15 mouse cellular contexts compared by ENCODE assay signal in the genomic region with DNA sequence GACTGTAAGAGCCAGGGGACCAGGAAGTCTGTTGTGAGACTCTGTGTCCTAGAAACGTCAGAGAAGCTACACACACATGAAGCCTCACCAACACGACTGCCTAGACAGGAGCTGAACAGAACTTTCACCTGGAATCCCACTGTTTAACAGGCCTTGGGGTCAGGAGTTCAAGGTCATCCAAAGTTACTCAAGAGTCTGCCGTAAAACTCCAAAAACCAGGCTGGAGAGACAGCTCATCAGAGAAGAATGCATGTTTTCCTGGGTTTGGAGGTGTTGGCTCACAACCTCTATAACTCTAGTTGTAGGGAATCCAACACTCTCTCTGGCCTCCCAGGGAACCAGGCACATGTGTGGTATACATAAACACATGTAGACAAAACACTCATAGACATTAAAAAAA. TPM values are rescaled to one million over a fixed set of nuclear protein-coding genes. Genes with fewer than 3 reads are reported as not detected.
DNase-seq lines count a peak whose midpoint lies in the region; ATAC-seq lines count a peak whose summit lies in the region.
"Had no signal": no experiment of that assay in that cellular context is flagged by ENCODE, and none has a peak within 500 bp of the region (broad histone marks: within the 10 kb centered on the region; RNA-seq: fewer than 3 reads in every experiment).

No protein-coding gene starts in this region.

- peaks cover 57% of the 10 kb centered on the region for H3K4me1 ChIP-seq in hindbrain, embryonic 13.5 days (replicated peaks)
- peaks cover 38% of the 10 kb centered on the region for H3K4me1 ChIP-seq in hindbrain, embryonic 10.5 days (replicated peaks)
- peaks cover 42% of the 10 kb centered on the region for H3K4me1 ChIP-seq in midbrain, embryonic 15.5 days
- H3K4me1 ChIP-seq in midbrain, embryonic 14.5 days (ENCODE audit: control insufficient read depth, insufficient read depth, low read length) = peaks cover 33% of the 10 kb centered on the region
- peaks cover 37% of the 10 kb centered on the region for H3K4me1 ChIP-seq in neural tube, embryonic 14.5 days (ENCODE audit: control insufficient read depth, insufficient read depth, low read length)

- no peaks in the 10 kb centered on the region for H3K9me3 ChIP-seq in hindbrain, embryonic 13.5 days
- H3K9me3 ChIP-seq in hindbrain, embryonic 10.5 days = no peaks in the 10 kb centered on the region
- H3K9me3 ChIP-seq in midbrain, embryonic 15.5 days = no peaks in the 10 kb centered on the region
- H3K9me3 ChIP-seq in midbrain, embryonic 14.5 days (ENCODE audit: control insufficient read depth, low read length) = no peaks in the 10 kb centered on the region
- H3K9me3 ChIP-seq in neural tube, embryonic 14.5 days (ENCODE audit: control insufficient read depth, low read length) = no peaks in the 10 kb centered on the region

- peak overlapping the region; percentile 25; the same call in 1 of the 2 replicates for H3K4me2 ChIP-seq in hindbrain, embryonic 13.5 days
- no peak overlapping the region for H3K4me2 ChIP-seq in midbrain, embryonic 15.5 days
- H3K4me2 ChIP-seq in midbrain, embryonic 14.5 days (ENCODE audit: low read length) = no peak overlapping the region
- H3K4me2 ChIP-seq in neural tube, embryonic 14.5 days (ENCODE audit: low read depth, low read length) = no peak overlapping the region

- no peak overlapping the region for H3K9ac ChIP-seq in hindbrain, embryonic 13.5 days
- no peak overlapping the region for H3K9ac ChIP-seq in midbrain, embryonic 15.5 days
- H3K9ac ChIP-seq in midbrain, embryonic 14.5 days (replicated peaks; ENCODE audit: low read length) = no peak overlapping the region
- no peak overlapping the region for H3K9ac ChIP-seq in neural tube, embryonic 14.5 days (replicated peaks; ENCODE audit: low read depth, low read length)

- H3K36me3 ChIP-seq in hindbrain, embryonic 13.5 days = peaks cover 81% of the 10 kb centered on the region
- H3K36me3 ChIP-seq in hindbrain, embryonic 10.5 days = peaks cover 100% of the 10 kb centered on the region
- H3K36me3 ChIP-seq in midbrain, embryonic 15.5 days (replicated peaks) = peaks cover 27% of the 10 kb centered on the region
- H3K36me3 ChIP-seq in midbrain, embryonic 14.5 days (ENCODE audit: control insufficient read depth, insufficient read depth, low read length) = peaks cover 80% of the 10 kb centered on the region
- H3K36me3 ChIP-seq in neural tube, embryonic 14.5 days (ENCODE audit: control insufficient read depth, insufficient read depth, low read length) = peaks cover 50% of the 10 kb centered on the region

- H3K27ac ChIP-seq in hindbrain, embryonic 13.5 days = peak overlapping the region; percentile 52; the same call in 1 of the 2 replicates
- no peak overlapping the region for H3K27ac ChIP-seq in hindbrain, embryonic 10.5 days
- peak overlapping the region; percentile 78; the same call in 1 of the 2 replicates for H3K27ac ChIP-seq in midbrain, embryonic 15.5 days
- no peak overlapping the region; the same call in 1 of the 2 replicates for H3K27ac ChIP-seq in midbrain, embryonic 14.5 days (replicated peaks; ENCODE audit: low read depth, low read length)
- peak overlapping the region; percentile 83; the same call in 1 of the 2 replicates for H3K27ac ChIP-seq in neural tube, embryonic 14.5 days (ENCODE audit: low read depth, low read length)
- H3K27ac ChIP-seq: stomach, postnatal 0 days had no signal

- no peak for ATAC-seq in hindbrain, embryonic 13.5 days (ENCODE audit: low FRiP score)
- ATAC-seq in midbrain, embryonic 15.5 days (replicated peaks) = no peak
- no peak for ATAC-seq in midbrain, embryonic 14.5 days (ENCODE audit: low FRiP score, low TSS enrichment)
- ATAC-seq in neural tube, embryonic 14.5 days (ENCODE audit: low read depth) = no peak
- ATAC-seq: Patski had no signal

- no peak overlapping the region for H3K4me3 ChIP-seq in hindbrain, embryonic 13.5 days
- no peak overlapping the region for H3K4me3 ChIP-seq in hindbrain, embryonic 10.5 days
- H3K4me3 ChIP-seq in midbrain, embryonic 15.5 days = no peak overlapping the region
- no peak overlapping the region for H3K4me3 ChIP-seq in midbrain, embryonic 14.5 days (replicated peaks; ENCODE audit: low read depth, low read length)
- H3K4me3 ChIP-seq in neural tube, embryonic 14.5 days (ENCODE audit: low read depth, low read length) = no peak overlapping the region

- no peak for DNase-seq in hindbrain, embryonic 10.5 days (ENCODE audit: low spot score)
- DNase-seq in midbrain, embryonic 14.5 days = no peak
- peak; percentile 92 for DNase-seq in R1 (ENCODE audit: low read depth, low spot score)
- no peak for DNase-seq in retina, embryonic 14.5 days (ENCODE audit: low spot score)
- DNase-seq in gastrocnemius, adult 18-20 months (ENCODE audit: low spot score) = no peak
- DNase-seq: cerebellum, postnatal 25 days; kidney, postnatal 14 days; right cerebral cortex, postnatal 14 days; thymus, postnatal 36 days had no signal

- WGBS in hindbrain, embryonic 13.5 days = 75% methylated on average over 3 of the region's 3 CpGs
- 77% methylated on average over 3 of the region's 3 CpGs for WGBS in hindbrain, embryonic 10.5 days
- WGBS in midbrain, embryonic 15.5 days = 76% methylated on average over 3 of the region's 3 CpGs
- WGBS in midbrain, embryonic 14.5 days = 87% methylated on average over 3 of the region's 3 CpGs
- 66% methylated on average over 3 of the region's 3 CpGs for WGBS in neural tube, embryonic 14.5 days

- no peaks in the 10 kb centered on the region for H3K27me3 ChIP-seq in hindbrain, embryonic 13.5 days
- no peaks in the 10 kb centered on the region for H3K27me3 ChIP-seq in hindbrain, embryonic 10.5 days (ENCODE audit: insufficient read depth, poor library complexity, severe bottlenecking)
- no peaks in the 10 kb centered on the region for H3K27me3 ChIP-seq in midbrain, embryonic 15.5 days (replicated peaks)
- H3K27me3 ChIP-seq in midbrain, embryonic 14.5 days (ENCODE audit: control insufficient read depth, insufficient read depth, low read length) = no peaks in the 10 kb centered on the region
- no peaks in the 10 kb centered on the region for H3K27me3 ChIP-seq in neural tube, embryonic 14.5 days (ENCODE audit: control insufficient read depth, insufficient read depth, low read length)
- H3K27me3 ChIP-seq: CH12.LX, Patski had no signal

RNA-seq across cellular contexts. Expression of a gene that starts 19.4 kb away (rescaled TPM):
- 212 and 215 TPM in 2 replicates for polyA plus RNA-seq in hindbrain, embryonic 13.5 days (2015; fragmentation: Nextera tagmentation; extraction: Ambion mirVana)
- 112 and 147 TPM in 2 replicates for polyA plus RNA-seq in hindbrain, embryonic 10.5 days (2016; fragmentation: Nextera tagmentation; extraction: Ambion mirVana)
- polyA plus RNA-seq in midbrain, embryonic 15.5 days (2015; fragmentation: Nextera tagmentation; extraction: Ambion mirVana) = 204 and 208 TPM in 2 replicates
- polyA plus RNA-seq in midbrain, embryonic 14.5 days (2014; fragmentation: Nextera tagmentation; extraction: Ambion mirVana) = 169 and 199 TPM in 2 replicates
- 211 and 255 TPM in 2 replicates for polyA plus RNA-seq in neural tube, embryonic 14.5 days (2014; fragmentation: Nextera tagmentation; extraction: Ambion mirVana)
- 1 to 10 TPM; 3.7 to 4.6 TPM for total RNA-seq in gastrocnemius, adult 18-20 months (2021)

RNA-seq across cellular contexts. Expression of a gene that starts 38.9 kb away (rescaled TPM):
- polyA plus RNA-seq in hindbrain, embryonic 13.5 days (2015; fragmentation: Nextera tagmentation; extraction: Ambion mirVana) = 57.9 and 59.0 TPM in 2 replicates
- 35.7 and 48.5 TPM in 2 replicates for polyA plus RNA-seq in hindbrain, embryonic 10.5 days (2016; fragmentation: Nextera tagmentation; extraction: Ambion mirVana)
- polyA plus RNA-seq in midbrain, embryonic 15.5 days (2015; fragmentation: Nextera tagmentation; extraction: Ambion mirVana) = 62.0 and 64.0 TPM in 2 replicates
- polyA plus RNA-seq in midbrain, embryonic 14.5 days (2014; fragmentation: Nextera tagmentation; extraction: Ambion mirVana) = 56.5 and 57.4 TPM in 2 replicates
- polyA plus RNA-seq in neural tube, embryonic 14.5 days (2014; fragmentation: Nextera tagmentation; extraction: Ambion mirVana) = 60.1 and 62.1 TPM in 2 replicates
- 10 to 100 TPM; 18.0 to 22.4 TPM for total RNA-seq in gastrocnemius, adult 18-20 months (2021)

Comparison
In these comparisons a context has a peak if more than half of its experiments do, and no peak if none do; other contexts are left out.
1. H3K27ac ChIP-seq: peak in hindbrain, embryonic 13.5 days (single experiment), midbrain, embryonic 15.5 days (single experiment) and neural tube, embryonic 14.5 days (single experiment); none in hindbrain, embryonic 10.5 days (single experiment) and midbrain, embryonic 14.5 days (single experiment).